Mouse (Mus musculus): ENCODE data around the gene Gstp2.
"Not testable (repeated sequence)": the region's sequence is repeated elsewhere in the genome, so short reads cannot be mapped to it uniquely, and the experiment has no call there.

- not testable (repeated sequence) for TF ChIP-seq CTCF, EP300 (IDR thresholded peaks at IDR 0.05; ENCODE audit: low read depth)
Observed at GRCm38 (mm10) chr19:4064501-4064900, 18.7 kb upstream of the Gstp2 start.
